Mouse (Mus musculus) brown adipose tissue, adult 24 weeks (tissue): ENCODE measurements around the gene Nupr1. TPM values are rescaled to one million over a fixed set of nuclear protein-coding genes. Genes with fewer than 3 reads are reported as not detected.

Experiments
- H3K27ac ChIP-seq: fragments of 200-500 bp; replicated peaks from 2 replicates; pipeline ENCODE4 v1.5.1; 2012; ENCODE audit warnings: low read depth, mild to moderate bottlenecking, low read length
- H3K4me1 ChIP-seq: fragments of 200-500 bp; 2 replicates; pipeline ENCODE4 v1.6.1; 2012; ENCODE audit warnings: low read length, mixed read lengths; ENCODE audit not compliant: control insufficient read depth, insufficient read depth, insufficient read length
- H3K4me3 ChIP-seq: fragments of 200-500 bp; 2 replicates; pipeline ENCODE4 v1.5.1; 2012; ENCODE audit warnings: low read depth, mild to moderate bottlenecking, low read length, moderate library complexity; ENCODE audit not compliant: insufficient read depth
- polyA plus RNA-seq: library from polyadenylated mRNA; stranded (reverse); fragments of >200 nt; gene quantifications from 2 replicates; pipeline ENCODE4 v1.2.4, GENCODE M21; 2012; ENCODE audit not compliant: missing spikeins, insufficient read depth, insufficient read length

Nupr1 gene
- polyA plus RNA-seq, 1 experiment: 89.5 TPM

- H3K27ac ChIP-seq: peak overlapping the region; percentile 91
- H3K4me3 ChIP-seq: no peak overlapping the region
Observed at GRCm38 (mm10) chr7:126625807-126626600, 4.7 kb downstream of the Nupr1 start.

DNA sequence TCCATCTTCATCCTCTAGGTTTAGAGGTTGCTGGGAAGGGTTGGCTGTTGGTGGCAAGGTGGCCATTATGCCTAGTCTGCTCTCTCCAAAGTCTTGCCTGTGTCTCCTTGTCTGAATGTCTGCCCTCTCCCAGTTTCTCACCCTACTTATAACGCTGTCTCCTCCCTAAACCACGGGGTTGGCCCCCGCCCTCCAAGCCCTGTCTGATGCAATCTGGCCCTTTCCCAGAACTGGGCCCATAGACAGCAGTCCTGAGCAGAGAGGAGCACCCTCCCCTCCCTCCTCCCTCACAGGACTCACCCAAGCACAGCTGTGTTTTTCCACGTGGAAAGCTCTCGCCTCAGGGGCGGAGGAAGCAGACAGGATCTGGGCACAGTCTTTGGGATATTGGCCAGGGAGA is 5.3 kb downstream of the Nupr1 start:
- Histone ChIP-seq H3K27ac (peak overlapping the region; percentile 91), H3K4me3 (peak overlapping the region; percentile 66), H3K4me1 (peaks cover 15% of the 10 kb centered on the region)

More at GRCm38 (mm10) chr7:126625807-126626600, 4.7 kb downstream of the Nupr1 start:
- peaks cover 15% of the 10 kb centered on the region for H3K4me1 ChIP-seq

GRCm38 (mm10) chr7:126624774-126625173 is 5.9 kb downstream of the Nupr1 start:
- H3K4me1 ChIP-seq: peaks cover 19% of the 10 kb centered on the region
- H3K27ac ChIP-seq: peak overlapping the region; percentile 88
- peak overlapping the region; percentile 66 for H3K4me3 ChIP-seq

GRCm38 (mm10) chr7:126623381-126623780 is 7.3 kb downstream of the Nupr1 start:
- H3K4me3 ChIP-seq: no peak overlapping the region
- H3K27ac ChIP-seq: no peak overlapping the region
- peaks cover 19% of the 10 kb centered on the region for H3K4me1 ChIP-seq

GRCm38 (mm10) chr7:126621452-126622359 is 9.0 kb downstream of the Nupr1 start:
- peaks cover 19% of the 10 kb centered on the region for H3K4me1 ChIP-seq
- 0 out of 2 replicates have a peak overlapping the region, but pooled peaks have one; percentile 6 for H3K27ac ChIP-seq
- H3K4me3 ChIP-seq: no peak overlapping the region

DNA sequence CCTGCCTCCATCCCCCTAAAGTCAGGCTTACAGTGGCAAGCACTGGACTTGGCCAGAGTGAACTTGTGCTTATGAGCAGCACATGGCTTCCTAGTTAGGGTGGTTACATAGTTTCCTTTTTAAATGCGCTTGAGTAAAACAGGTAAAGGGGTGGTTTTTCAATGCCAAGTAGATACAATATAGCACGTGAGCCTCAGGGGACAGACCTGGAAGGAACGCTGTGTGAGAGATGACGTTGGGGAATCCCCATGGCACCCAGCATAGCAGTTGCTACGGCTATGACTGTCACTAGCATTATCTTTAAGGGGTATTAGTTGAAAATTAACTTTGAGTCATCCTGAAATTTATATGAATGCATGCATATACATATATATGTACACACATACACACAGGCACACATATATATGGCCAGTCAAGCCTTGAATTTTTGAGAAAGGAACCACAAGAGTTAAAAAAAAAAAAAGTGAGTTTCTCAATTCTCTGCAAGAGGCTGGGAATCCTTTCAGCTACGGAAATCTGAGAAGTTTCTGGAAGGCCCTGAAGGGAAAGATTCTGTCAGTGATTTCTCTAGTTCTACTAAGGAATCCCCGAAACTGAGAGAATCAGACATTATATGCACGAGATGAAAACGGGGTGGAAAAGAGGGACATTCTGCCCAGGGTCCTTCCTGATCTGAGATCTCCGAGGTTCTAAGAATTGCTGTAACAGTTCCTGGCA is 10.9 kb downstream of the Nupr1 start:
- no peak overlapping the region for H3K4me3 ChIP-seq
- no peak overlapping the region for H3K27ac ChIP-seq
- peaks cover 13% of the 10 kb centered on the region for H3K4me1 ChIP-seq

- H3K27ac ChIP-seq: no peak overlapping the region
- H3K4me1 ChIP-seq: peaks cover 10% of the 10 kb centered on the region; the same call in 1 of the 2 replicates
- no peak overlapping the region for H3K4me3 ChIP-seq
Observed at GRCm38 (mm10) chr7:126616707-126617106, 14.0 kb downstream of the Nupr1 start.

GRCm38 (mm10) chr7:126612736-126613135 is 17.9 kb downstream of the Nupr1 start:
- H3K27ac ChIP-seq: no peak overlapping the region
- H3K4me1 ChIP-seq: peaks cover 2% of the 10 kb centered on the region; the same call in 1 of the 2 replicates
- no peak overlapping the region for H3K4me3 ChIP-seq

GRCm38 (mm10) chr7:126607796-126608195 is 22.9 kb downstream of the Nupr1 start:
- H3K27ac ChIP-seq: no peak overlapping the region
- H3K4me3 ChIP-seq: no peak overlapping the region
- peaks cover 2% of the 10 kb centered on the region; the same call in 1 of the 2 replicates for H3K4me1 ChIP-seq

- Histone ChIP-seq H3K4me3 (no peak overlapping the region), H3K4me1 (peaks cover 2% of the 10 kb centered on the region; the same call in 1 of the 2 replicates), H3K27ac (0 out of 2 replicates have a peak overlapping the region, but pooled peaks have one; percentile 22)
Observed at GRCm38 (mm10) chr7:126607064-126607463, 23.6 kb downstream of the Nupr1 start.

DNA sequence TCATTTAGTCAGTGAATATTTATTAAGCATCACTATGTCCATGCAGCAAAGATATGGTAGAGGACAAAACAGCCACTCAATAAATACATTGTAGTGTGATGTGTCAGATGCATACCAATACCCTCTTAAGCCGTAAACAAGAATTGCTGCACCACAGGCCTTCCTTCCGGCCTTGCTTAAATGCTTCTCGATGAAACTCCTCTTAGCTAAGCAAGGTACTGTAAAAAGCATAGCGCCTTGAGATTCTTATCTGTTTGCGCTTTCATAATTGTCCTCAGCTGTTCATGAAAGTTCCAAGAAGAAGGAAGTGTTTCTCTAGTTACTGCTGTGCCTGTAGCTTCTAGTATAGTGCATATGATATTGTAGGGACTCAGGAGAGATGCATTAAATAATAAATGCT is 24.1 kb downstream of the Nupr1 start:
- Histone ChIP-seq H3K4me3 (no peak overlapping the region), H3K4me1 (peaks cover 2% of the 10 kb centered on the region; the same call in 1 of the 2 replicates), H3K27ac (0 out of 2 replicates have a peak overlapping the region, but pooled peaks have one; percentile 15)

DNA sequence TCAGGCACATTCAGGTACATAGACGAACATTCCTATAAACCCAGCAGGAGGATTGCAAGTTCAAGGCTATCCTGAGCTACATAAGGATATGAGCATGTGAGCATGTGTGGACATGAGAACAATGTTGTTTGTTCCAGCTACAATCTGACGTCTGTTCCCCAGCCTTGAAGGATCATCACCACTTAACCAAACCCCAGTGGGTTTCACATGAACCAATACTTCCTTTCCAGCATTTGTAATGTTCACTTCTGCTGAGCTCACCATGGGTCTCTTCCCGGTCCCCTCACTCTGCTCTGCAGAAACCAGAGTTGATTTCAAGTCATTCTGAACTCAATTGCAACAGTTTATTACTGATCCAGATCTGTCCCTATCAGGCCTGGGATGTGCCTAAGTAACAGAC is 28.0 kb downstream of the Nupr1 start:
- H3K4me3 ChIP-seq: no peak overlapping the region

GRCm38 (mm10) chr7:126601896-126602295 is 28.8 kb downstream of the Nupr1 start:
- Histone ChIP-seq H3K4me3 (no peak overlapping the region), H3K27ac (no peak overlapping the region), H3K4me1 (no peaks in the 10 kb centered on the region)

More for the DNA sequence above, 28.0 kb downstream of the Nupr1 start:
- Histone ChIP-seq H3K4me1 (peaks cover under 1% of the 10 kb centered on the region; the same call in 1 of the 2 replicates), H3K27ac (no peak overlapping the region)

- no peak overlapping the region for H3K27ac ChIP-seq
- H3K4me1 ChIP-seq: no peaks in the 10 kb centered on the region
Observed at GRCm38 (mm10) chr7:126598919-126599318, 31.7 kb downstream of the Nupr1 start.

More at GRCm38 (mm10) chr7:126598919-126599318, 31.7 kb downstream of the Nupr1 start:
- no peak overlapping the region for H3K4me3 ChIP-seq
